Mouse (Mus musculus) heart, postnatal 14 days (tissue): ENCODE results near the gene Olfr1416. TPM values are rescaled to one million over a fixed set of nuclear protein-coding genes. Genes with fewer than 3 reads are reported as not detected.

Source experiments
- DNase-seq, 2 experiments: peaks; one replicate each; pipeline ENCODE4 v3.0.0; 2021 to 2022
- intact Hi-C: fragments of 180-260 bp; cut with DNase I; formaldehyde crosslinking; loops from one replicate; pipeline ENCODE4 v1.15.1; 2025
- microRNA-seq, 2 experiments: library from miRNA; unstranded; fragments of <30 nt; microRNA quantifications; one replicate each; pipeline ENCODE4 v1.2.0; 2021 to 2022
- total RNA-seq, 2 experiments: library from RNA; stranded (reverse); gene quantifications; 2 replicates each; pipeline ENCODE4 v1.2.3; 2021

The Olfr1416 gene
- total RNA-seq, 2 experiments from 2014 or later = not detected

DNA sequence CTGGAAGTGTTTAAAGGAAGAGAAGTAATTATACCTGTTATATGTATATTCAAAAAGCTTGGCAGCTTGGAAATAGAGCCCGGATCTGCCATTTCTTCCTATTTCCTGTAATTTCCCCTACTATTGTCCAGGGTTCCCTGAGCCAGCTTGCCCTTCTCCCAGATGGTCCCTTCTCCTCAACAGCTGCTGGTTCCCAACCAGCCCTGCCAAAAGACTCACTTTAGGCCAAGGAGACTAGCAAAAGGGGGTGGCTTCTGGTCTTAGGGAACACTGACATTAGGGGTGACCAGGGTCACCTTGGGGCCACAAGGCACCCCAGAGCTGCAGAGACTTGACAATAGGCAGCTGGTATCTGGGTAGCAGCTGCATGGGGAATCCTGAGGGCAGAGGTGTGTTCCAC is 49.9 kb downstream of the Olfr1416 start:
- intact Hi-C loops = no loop called here
- no peak for DNase-seq

DNA sequence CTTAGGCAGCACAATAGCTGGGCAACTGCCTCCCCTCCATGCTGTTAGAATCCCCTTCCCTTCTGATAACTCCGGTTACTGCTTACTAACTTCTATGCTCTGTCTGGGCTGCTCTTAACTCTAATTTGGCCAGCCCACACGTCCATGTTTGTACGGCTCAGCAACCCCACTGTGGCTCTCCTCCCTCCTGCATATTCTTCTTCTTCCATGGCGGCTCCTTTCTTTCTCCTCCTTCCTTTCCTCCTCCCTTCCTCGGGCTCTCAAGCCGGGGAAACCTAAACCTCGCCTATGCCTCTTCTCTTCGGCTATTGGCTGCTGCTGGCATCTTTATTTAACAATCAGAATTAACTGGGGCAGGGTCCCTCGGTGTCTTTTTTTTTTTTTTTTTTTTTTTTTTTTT is 52.1 kb downstream of the Olfr1416 start:
- intact Hi-C loops = no loop called here

DNA sequence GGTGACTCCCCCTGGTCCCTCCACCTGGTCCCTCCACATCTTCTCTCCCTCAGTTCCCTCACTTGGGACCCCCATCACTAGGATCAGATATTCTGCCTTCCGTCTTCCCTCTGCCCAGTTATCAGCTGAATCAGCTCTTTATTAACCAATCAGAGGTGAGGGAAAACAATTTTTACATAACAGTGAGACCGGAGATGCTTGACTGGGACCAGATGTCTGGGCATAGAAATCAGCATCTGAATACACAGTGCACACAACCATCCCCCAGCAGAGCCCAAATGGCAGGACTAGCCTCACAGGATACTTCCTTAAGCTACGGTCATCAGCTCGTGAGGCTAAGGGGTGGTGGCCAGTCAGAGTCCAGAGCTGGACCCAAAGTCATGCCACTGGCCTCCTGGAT is 52.8 kb downstream of the Olfr1416 start:
- intact Hi-C loops = no loop called here
- DNase-seq = no peak

More for the DNA sequence above, 52.1 kb downstream of the Olfr1416 start:
- no peak for DNase-seq

DNA sequence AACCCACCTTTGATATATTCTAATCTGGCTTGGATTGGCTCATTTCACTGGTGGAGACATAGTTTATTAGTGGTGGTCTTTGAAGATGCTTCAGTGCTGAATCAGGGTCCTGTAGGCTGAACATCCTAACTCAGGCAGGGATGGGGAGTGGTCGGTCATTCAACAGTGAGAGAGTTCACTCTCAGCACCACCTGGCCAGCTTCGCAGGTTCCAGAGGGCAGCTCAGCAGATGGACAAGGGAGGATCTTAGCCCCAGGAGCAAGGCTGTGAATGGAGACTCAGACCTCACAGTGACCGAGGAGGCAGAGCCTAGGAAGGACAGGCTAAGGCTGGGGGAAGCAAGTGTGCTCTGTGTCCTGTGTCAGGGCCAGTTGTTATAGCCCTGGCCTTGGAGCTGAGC is 53.5 kb downstream of the Olfr1416 start:
- DNase-seq = no peak
- intact Hi-C loops = no loop called here

DNA sequence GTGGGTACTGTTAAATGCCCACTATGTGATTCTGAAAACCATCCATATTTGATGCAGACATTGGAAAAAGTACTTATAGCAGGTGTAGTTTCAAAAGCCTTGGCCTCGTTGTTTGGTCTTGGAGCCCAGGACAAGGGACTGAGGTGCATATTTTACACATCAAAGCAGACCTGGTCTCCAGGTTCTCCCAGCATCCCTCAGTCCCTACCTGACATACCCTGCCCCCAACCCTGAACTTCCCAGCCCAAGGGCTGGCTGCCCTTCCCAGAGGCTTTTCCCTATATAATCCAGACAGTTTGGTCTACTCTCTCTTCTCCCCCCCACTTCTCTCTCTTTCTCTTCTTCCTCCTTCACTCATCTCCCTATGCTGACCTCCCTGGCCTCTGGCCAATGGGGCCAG is 53.9 kb downstream of the Olfr1416 start:
- intact Hi-C loops = no loop called here
- no peak for DNase-seq

Small RNA genes lying within 50 kb of the gene (microRNA-seq; reads per million reads assigned to microRNA genes)
- 10.5 to 12.3 reads per million in 2 experiments for gene Mir6900

Other genes with a start within 250 kb of the Olfr1416 start
- gene Ndufa10, start 11.3 kb downstream of the Olfr1416 start, total RNA-seq = 100 to 1,000 TPM; 882 to 892 TPM
- not detected for gene Olfr1415, start 11.0 kb upstream of the Olfr1416 start, total RNA-seq
- gene Olfr1414, start 33.5 kb upstream of the Olfr1416 start, total RNA-seq = not detected
- gene Olfr1413, start 86.2 kb upstream of the Olfr1416 start, total RNA-seq = not detected
- gene Olfr1412, start 100.7 kb upstream of the Olfr1416 start, total RNA-seq = not detected
- gene Olfr1411, start 109.3 kb upstream of the Olfr1416 start, total RNA-seq = not detected
- not detected for gene Olfr1410, start 120.7 kb upstream of the Olfr1416 start, total RNA-seq
- gene Olfr12, start 132.7 kb upstream of the Olfr1416 start, total RNA-seq = not detected
- 100 to 1,000 TPM; 217 to 236 TPM for gene Cops9, start 156.9 kb upstream of the Olfr1416 start, total RNA-seq
- not detected for gene Otos, start 163.7 kb upstream of the Olfr1416 start, total RNA-seq